Mouse (Mus musculus): ENCODE measurements around the gene Dclre1a.

Dclre1a gene

DNA sequence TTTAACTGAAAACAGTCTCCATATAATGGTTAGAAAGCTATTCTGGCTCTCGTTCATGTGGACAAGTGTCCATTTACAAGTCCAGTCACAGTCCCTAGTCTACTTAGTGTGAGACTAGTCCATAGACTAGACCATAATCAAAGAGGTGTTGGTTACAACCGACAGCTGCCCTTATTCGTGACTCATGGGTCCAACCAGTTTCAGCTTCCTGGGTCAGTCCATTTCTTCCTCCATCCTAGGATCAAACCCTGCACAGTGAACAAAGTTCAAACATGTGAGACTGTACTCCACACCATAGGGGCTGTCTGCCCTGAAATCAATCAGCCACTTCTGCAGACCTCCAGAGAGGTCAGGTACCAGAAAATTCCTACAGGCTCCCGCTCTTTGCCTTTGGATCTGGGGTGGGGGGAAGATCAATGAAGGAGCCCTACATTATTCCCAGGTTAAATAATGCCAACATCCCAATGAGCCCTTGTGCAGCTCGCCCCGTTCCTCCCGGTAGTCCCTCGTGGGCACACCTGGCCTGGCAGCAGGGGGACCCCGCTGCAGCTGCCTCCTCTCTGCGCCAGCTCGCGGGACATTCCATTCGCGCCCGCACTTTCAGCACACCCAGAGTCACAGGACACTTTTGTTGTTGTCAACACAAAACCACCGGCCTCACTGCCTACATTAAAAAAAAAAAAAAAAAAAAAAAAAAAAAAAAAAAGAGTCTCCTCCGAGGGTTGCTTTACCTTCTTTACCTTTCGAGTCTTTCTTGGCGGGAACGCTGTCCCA lies at the start of gene Dclre1a:
TSS of gene Dclre1a (minus strand) at position 767 of the 774 bp plus-strand sequence.
- DNase-seq = peak; percentile 75 to 76

DNA sequence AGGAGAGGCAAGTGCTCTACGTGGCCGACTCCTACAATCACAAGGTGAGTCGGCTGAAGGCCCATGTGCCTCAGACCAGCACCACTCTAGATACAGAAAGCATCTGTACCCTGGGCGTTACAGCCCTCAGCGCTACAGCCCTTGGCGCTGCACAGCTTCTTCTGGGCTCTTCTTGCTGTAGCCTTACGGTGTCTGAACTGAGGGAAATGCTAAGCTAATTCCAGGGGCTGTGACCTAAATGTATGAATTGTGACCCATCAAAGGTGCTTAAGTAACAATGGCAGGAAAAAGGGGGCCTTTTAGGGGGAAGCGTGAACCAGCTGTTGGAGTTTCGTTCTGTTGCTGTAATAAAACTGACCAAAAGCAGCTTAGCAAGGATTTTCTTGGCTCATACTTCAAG lies 44.5 kb upstream of the Dclre1a start:
- no peak for DNase-seq

DNA sequence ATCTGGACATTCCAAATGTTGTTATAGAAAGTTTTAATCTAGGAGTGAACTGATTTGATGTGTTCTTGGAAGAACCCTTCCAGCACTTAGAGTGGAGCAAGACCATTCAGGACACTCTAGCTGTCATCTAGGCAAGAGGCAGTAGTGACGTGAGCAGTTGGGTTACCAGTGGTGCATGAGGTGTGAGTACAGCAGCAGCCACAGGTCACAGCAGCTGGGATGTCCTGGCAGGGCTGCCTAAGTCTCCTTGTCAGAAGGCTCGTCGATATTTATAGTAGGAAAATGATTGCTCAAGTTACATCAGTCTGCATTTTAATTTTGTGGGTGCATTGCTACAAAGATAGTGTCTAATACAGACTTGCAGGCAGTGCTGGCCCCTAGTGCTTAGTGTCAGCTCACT lies 42.2 kb upstream of the Dclre1a start:
- DNase-seq = no peak

DNA sequence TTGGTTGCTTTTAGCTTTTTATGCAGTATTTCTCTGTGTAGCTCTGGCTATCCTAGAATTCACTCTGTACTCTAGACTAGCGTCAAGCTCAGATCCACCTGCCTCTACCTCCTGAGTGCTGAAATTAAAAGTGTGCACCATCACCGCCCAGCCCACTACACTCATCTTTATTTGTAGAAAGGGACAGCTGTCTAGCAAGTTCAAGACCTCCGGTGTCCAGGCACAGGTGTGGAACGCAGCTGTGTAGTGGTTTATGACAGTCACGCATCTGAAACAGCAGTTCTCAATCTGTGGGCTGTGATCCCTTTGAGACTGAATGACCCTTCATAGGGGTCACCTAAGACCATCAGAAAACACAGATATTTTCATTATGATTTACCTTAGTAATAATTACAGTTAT lies 41.4 kb upstream of the Dclre1a start:
- DNase-seq = no peak

DNA sequence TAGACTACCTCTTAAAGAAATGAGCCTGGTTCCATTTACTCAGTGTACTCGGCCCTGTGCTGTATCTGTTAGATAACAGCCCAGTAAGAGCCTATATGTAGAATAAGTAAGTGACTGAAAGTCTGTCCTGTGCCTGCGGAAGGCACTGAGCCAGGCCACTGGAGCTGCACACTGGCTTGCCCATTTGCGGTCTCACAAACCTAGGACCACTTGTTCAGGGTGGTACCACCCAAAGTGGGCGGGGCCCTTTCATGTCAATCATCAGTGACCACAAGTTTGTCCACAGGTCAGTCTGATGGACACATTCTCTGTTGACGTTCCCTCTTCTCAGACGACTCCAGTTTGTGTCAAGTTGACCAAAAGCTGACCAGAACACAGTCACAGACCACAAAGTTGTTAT lies 41.0 kb upstream of the Dclre1a start:
- DNase-seq = no peak

DNA sequence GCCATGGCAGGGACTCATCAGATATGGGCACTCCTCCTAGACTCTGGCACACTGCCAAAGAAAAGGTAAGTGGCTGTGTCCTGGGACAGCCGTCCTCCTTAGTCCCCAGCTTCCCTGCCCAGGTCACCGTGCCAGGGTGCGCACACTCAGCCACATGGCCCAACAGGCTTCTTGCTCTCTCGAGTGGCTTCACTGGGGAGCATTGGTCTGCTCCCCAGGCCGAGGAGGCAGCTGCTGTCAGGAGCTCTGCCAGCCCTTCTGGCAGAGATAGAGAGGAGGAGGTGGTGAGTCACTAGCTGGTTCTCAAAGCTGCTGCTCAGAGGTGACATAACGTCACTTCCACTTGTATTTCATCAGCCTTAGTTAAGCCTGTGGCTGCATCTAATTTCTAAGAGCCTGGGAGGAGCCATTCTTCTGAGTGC lies 40.2 kb upstream of the Dclre1a start:
- DNase-seq = peak; percentile 49 to 62

DNA sequence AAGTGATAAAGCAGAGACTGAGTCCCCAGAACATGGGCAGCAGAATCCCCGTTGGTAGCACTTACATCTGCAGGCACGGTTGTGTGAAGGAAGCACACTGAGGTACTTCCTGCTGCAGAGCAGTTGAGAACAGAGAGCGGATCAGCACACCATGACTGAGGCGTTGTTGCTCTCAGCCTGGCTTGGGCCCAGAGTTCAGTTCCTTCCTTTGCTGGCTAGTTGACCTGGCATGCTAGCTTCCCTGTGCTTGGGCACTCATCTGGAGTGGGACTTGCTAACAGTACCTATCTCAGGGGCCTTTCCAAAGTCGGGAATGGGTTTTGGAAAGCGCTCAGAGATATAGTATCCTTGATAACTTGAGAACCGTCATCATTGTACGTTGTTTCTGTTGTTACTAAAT lies 38.3 kb upstream of the Dclre1a start:
- DNase-seq = no peak

DNA sequence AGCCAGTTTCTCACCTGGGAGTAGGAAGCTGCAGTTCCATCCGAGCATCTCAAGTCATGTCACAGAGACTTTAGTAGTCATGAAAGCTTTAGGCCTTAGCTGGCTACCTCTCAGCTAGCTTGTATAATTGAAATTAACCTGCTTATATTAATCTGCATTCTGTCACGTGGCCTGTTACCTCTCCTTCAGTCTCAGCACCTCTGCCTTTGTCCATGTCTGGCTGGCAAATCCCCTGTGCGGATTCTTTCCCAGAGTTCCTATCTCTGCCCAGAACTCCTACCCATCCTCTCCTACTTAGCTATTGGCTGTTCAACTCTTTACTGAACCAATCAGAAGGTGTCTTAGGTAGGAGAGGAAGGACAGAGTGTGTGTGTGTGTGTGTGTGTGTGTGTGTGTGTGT lies 36.3 kb upstream of the Dclre1a start:
- DNase-seq = no peak

DNA sequence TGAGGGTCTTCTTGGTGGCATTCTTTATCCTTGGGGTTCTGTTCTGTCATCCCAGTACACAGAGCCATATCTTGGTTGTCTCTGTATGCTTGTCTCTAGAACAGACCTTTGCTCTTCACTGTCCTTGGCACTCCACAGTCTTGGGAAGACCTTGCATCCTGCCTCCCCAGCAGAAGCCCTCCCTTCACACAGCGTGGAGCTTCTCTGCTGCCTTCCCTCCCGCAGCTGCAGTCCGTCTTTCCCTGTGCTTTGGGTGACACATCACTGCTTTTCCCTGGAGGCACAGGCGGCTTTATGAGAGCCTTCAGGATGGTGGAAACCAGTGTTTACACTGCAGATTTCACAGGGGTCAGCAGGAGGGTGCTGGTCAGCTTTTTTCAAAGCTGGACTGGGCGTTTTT lies 35.8 kb upstream of the Dclre1a start:
- DNase-seq = no peak

DNA sequence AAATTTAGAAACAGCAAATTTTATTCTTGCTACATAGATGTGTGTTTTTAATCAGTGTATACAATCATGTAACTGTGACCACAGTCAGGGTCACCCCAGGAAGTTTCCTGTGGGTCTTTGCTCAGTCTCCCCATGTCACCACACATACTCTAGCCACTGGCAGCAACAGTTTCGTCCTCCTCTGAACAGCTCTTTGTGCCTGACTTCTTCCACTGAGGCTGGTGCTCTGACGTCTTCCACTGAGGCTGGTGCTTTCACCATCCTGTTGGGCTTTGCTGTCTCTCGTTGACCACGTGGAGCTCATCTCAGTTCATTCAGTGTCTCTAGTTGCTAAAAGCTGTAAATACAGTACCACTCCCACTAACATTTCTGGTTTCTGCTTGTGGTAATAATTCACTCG lies 34.0 kb upstream of the Dclre1a start:
- DNase-seq = no peak

DNA sequence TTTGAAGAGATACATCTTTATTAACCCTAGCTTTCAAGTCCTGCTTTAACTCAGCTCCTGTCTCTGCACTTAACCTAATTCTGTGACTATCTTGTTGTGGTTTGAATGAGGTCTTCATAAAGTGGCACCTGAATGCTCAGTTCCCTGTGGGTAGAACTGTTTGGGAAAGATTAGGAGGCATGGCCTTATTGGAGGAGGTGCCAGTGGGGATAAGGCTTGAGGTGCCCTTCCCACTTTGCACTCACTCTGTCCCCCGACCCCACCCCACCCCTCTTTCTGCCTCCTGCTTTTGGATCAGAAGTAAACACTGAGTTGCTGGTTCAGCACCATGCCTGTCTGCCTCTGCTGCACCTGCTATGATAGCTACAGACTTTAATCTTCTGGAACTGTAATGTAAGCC lies 29.8 kb upstream of the Dclre1a start:
- no peak for DNase-seq

DNA sequence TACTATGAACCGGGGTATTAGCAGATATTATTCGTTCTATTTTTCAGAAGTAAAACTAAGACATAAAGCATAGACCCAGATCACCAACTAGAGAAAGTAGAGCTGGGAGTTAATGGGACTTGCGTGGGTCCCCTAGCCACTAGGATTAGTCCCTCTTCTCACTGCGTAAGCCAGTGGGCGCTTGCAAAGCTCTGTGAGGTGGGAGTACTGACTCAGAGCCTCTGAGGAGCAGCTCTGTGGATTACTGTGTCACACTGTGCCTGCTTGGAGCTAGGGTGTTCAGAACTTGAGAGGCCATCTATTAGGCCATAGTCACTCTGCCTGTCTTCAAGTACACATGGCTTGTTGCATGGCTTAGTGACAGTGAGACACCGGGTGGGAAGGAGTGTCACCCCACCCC lies 25.2 kb upstream of the Dclre1a start:
- no peak for DNase-seq

DNA sequence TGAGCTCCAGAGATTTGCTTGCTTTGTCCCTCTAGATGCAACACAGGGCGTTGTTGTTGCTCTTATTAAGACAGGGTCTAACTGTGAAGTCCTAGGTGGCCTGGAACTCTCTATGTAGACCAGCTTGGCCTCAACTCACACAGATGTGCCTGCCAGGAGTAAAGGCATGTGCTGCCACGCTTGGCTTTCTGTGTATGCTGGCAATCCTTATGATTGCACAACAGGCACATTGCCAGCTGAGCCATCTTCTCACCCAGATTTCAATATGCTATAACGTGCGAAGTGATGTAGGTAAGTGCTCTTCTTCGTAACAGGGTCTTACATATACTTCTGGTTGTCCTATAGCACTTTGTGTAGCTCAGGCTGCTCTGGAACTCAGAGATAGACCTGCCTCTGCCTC lies 23.9 kb upstream of the Dclre1a start:
- no peak for DNase-seq

DNA sequence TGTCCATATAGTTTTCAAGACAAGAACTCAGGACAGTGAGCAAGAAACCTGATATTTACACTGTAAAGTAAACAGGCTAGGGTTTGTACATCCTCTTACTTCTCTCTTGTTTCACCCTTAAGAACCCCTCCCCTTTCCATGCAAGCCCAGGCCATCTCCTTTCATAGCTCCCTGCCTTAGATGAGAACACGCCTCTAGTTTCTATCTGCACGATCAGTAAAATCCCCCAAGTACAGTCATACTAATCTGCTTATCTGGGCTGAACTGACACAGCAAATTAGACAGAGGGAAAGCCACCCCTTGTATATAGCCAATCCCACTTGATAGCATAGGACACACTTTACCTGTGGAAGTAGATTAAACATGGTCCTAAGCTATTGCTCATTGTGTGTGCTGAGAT lies 23.2 kb upstream of the Dclre1a start:
- no peak for DNase-seq

DNA sequence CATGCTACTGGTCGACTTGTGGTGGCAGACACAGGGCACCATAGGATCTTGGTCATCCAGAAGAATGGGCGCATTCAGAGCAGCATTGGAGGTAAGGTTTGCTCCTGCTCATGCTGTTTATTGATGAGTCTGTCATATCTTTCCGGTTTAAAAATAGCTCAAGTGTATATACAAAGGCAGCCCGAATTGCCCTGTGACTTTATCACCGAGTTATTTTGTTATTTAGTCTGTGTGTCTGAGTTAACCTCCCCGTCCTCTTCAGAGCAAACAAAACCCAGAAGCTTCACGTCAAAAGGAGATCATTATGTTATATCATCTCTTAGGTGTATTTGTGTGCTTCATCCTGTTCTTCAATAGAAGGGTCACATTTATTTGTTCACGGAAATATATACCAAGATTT lies 22.8 kb upstream of the Dclre1a start:
- no peak for DNase-seq

DNA sequence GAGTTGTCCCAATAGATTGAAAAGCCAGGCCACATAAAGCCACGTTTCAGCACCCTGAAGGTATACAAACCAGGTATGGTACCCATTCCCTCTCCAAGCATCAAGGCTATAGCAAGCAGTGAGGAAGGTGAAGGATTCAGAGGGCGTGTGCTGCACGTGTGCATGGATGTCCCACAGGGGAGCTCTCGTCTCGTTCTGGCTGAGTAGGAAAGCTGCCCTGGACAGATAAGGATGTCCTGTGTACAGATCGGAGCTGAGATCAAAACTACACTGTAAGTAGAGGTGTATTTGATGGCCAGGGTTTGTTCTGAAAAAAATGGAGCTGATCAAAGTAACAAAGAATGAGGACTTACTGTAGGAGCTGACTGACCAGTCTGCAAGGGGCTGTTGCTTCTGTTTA lies 18.9 kb upstream of the Dclre1a start:
- no peak for DNase-seq

DNA sequence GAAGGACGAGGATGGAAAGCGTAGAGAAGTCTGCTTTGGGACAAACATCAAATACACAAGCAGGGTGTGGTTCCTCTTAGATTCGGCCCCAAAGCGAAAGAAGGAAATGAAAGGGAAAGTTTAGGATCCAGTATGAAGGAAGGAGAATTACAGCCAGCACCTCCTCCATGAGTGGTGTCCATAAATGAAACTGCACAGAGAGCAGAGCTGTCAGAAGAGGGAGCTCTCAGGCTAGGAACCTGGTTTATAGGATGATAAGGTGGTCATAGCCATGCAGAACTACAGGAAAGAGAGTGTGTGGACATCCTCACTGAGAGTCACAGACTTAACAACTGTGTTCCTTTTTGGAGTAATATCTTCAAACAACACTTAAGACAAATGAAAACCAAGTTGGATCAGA lies 18.0 kb upstream of the Dclre1a start:
- peak in 1 of 2 experiments; percentile 27 for DNase-seq

DNA sequence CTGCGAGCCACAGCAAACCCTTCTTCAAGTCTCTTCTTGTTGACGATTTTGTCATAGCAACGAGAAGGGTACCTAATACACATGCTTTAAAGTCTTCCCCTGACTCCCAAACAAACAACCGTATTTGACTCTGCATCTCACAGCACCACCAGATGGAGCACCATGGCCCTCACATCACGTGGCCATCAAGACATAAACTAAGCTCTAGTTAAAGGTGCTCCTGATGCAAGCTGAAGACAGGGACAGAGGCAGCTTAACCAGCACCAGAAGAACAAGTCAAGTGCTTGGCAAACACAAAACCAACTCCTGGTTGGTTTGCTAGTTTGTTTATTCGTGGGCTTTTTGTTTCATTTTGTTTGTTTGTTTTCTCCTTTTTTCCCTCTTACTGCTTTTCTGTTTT lies 17.3 kb upstream of the Dclre1a start:
- DNase-seq = peak in 1 of 2 experiments; percentile 18

DNA sequence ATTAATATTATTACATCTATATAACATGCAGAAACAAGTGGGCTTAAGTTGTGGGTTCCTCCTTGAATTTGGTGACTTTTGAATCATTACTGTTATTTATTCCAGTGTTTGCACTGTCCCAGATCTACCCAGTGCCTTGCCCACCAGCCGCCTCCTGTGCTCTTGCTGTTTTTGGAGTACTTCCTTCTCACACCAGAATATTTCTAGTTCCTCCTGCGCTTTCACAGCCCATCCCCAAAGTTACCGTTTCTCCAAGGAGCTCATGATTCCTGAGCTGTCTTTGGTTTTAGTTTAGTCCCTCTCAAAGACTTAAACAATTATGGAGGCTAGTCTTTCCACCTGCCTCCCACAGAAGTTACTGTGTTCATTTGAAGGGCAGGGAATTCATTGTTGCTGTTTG lies 15.4 kb upstream of the Dclre1a start:
- DNase-seq = no peak

DNA sequence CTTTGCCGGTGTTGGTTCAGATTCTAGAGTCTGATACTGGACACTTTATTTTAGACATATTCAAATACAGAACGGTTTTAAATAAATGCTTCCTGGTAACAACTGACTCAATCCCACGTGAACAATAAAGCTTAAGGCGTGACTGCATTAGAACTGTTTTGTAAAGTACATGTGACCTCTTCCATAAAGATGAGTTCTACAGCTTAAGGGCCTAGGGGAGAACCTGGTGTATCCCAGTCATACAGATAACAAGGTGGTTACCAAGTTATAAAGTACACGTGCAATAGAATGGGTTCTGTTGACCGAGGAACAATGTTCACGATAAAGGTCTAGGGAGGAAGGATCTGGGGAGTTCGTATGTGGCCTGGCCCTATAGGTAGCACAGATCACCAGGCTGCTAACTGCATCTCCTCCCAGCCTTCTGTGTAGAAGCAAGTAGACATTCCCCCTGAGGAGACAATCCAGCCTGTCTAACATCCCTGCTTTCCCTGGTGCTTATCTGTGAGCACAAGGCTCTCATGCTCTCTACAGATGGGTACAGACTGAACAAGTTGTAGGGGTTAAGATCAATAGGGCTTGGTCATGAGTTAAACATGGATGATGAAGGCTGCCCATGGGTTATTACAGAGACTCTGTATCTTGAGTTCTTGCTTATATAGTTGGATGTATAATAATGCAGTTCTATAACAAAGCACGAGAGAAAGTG lies 14.6 kb upstream of the Dclre1a start:
- DNase-seq = no peak

DNA sequence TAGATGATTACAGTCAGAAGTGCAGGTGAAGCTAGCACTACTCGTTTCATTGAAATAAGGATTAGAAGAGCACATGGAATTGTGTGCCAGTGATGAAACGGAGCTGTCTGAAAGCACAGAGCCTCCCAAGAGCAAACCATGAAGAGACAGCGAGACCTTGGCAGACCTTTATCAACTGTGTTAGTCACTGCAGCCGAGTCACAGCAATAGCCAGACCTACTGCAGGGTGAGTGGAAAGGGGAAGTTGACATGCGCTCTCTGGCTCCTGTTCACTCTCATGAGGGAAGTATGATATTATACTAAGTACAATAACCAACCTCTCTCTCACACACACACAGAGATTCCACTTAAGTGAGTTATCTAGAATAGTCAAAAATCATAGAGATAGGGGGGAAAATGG lies 8.0 kb upstream of the Dclre1a start:
- no peak for DNase-seq

DNA sequence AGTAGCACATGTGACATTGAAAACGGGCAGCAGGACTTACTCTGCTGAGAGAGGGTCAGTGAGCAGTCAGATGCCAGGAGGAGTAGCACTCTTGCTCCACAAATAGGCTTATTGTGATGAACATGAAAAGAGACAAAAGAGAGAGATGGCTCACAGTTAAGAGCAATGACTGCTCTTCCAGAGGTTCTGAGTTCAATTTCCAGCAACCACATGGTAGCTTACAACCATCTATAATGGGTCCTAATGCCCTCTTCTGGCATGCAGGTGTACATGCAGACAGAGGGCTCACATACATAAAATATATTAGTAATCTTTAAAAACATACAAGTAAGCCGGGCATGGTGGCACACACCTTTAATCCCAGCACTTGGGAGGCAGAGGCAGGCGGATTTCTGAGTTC lies 5.2 kb upstream of the Dclre1a start:
- DNase-seq = no peak

DNA sequence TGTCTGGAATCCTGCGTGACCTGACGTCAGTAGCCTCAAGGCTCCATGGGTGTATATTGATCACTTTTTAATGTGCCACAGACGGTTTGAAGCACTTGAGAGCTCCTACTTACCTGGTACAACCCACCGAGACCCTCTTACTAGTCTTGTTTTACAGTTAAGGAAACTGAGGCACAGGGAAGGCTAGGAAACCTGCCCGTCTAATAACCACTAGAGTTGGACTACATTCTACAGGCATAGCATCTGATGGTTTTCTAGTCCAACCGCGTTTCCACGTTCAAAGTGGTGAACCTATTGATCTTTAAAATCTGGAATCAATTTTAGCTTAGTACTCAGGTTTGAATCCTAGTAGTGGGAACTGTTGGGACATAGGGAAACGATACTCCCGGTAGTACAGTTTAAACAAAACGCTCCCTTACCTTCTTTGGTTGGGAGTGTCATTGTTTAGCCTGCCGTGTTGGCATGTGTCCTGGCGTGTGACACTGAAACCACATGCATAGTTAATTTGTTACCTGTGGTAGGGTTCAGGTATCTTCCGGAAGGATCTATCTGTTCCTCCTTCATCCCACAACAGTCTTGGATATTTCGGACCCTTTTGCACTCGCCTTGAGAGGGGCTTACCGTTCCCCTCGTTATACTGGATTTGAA lies 1.1 kb upstream of the Dclre1a start:
- no peak for DNase-seq
